Mouse (Mus musculus): ENCODE results near the gene Cdk9.

DNA sequence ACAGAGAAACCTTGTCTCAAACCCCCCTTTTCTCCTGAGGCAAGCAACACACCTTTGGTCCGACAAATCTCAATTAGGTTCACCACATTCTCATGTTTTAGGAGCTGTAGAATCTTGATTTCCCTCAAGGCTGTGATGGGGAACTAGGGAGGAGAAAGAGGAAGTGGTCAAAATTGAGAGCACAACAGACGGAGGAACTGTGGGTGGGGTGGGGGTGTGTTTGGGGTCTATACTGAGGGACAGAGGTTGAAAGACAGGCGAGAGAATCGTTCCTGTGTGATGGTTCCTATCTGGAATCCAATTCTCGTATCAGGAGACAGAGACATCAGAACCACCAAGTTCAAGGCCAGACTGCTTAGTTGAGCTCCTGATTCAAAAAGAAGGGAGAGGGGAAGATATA is 2.5 kb downstream of the Cdk9 start:
- no peak for TF ChIP-seq EP300 (IDR thresholded peaks at IDR 0.05; ENCODE audit: low read depth)
- TF ChIP-seq CTCF (IDR thresholded peaks at IDR 0.05; ENCODE audit: low read depth): no peak

Measured in liver, embryonic 14.5 days (tissue).